Mouse (Mus musculus) intestine, embryonic 16.5 days (tissue): Measurements from ENCODE around the gene Acsbg1. TPM values are rescaled to one million over a fixed set of nuclear protein-coding genes. Genes with fewer than 3 reads are reported as not detected.
A peak's percentile ranks its signal among the peaks of the same experiment; 100 is the strongest.

Source experiments
- ATAC-seq: fragments of 200-750 bp; cut with Nextera tagmentation; 2 replicates; pipeline ENCODE4 v1.8.0; 2017; ENCODE audit warnings: moderate TSS enrichment, moderate library complexity
- H3K27ac ChIP-seq: fragments of 300-500 bp; sonication (generic); 2 replicates; pipeline ENCODE4 v1.5.1; 2014; ENCODE audit warnings: mild to moderate bottlenecking, low read length
- H3K27me3 ChIP-seq: fragments of 300-500 bp; sonication (generic); replicated peaks from 2 replicates; pipeline ENCODE4 v1.6.1; 2014; ENCODE audit warnings: low read length, control low read depth, mixed read lengths; ENCODE audit not compliant: control insufficient read depth, insufficient read depth
- H3K36me3 ChIP-seq: fragments of 300-500 bp; sonication (generic); 2 replicates; pipeline ENCODE4 v1.6.1; 2014; ENCODE audit warnings: low read length, control low read depth; ENCODE audit not compliant: control insufficient read depth, insufficient read depth
- H3K4me1 ChIP-seq: fragments of 300-500 bp; sonication (generic); 2 replicates; pipeline ENCODE4 v1.6.1; 2014; ENCODE audit warnings: low read length, control low read depth, mixed read lengths; ENCODE audit not compliant: control insufficient read depth, insufficient read depth
- H3K4me2 ChIP-seq: fragments of 300-500 bp; sonication (generic); 2 replicates; pipeline ENCODE4 v1.6.1; 2014; ENCODE audit warnings: low read depth, low read length, control low read depth
- H3K4me3 ChIP-seq: fragments of 300-500 bp; sonication (generic); 2 replicates; pipeline ENCODE4 v1.5.1; 2014; ENCODE audit warnings: mild to moderate bottlenecking, low read length
- H3K9ac ChIP-seq: fragments of 300-500 bp; sonication (generic); 2 replicates; pipeline ENCODE4 v1.6.1; 2014; ENCODE audit warnings: low read depth, low read length
- H3K9me3 ChIP-seq: fragments of 300-500 bp; sonication (generic); 2 replicates; pipeline ENCODE4 v1.6.1; 2016; ENCODE audit warnings: low read length, control low read depth; ENCODE audit not compliant: control insufficient read depth
- WGBS: fragments of 180-500 bp; shearing (Covaris S2); extraction: QIAGEN DNeasy Blood & Tissue Kit; methylation state at CpG from one replicate; pipeline ENCODE4 v1.1.7; 2014; 5-methylcytosine and 5-hydroxymethylcytosine counted together
- polyA plus RNA-seq: library from polyadenylated mRNA; unstranded; fragments of >200 nt; fragmentation: Nextera tagmentation; extraction: Ambion mirVana; gene quantifications from 2 replicates; pipeline ENCODE4 v1.2.1, GENCODE M21; 2015

Gene Acsbg1
- polyA plus RNA-seq, 1 experiment from 2014 or later, result 0.91 TPM

- H3K4me1 ChIP-seq, result no peaks in the 10 kb centered on the region
- peak overlapping the region; percentile 67 for H3K4me2 ChIP-seq
- WGBS, result 2% methylated on average over 14 of the region's 14 CpGs
- H3K9ac ChIP-seq, result peak overlapping the region; percentile 44
- no peaks in the 10 kb centered on the region; the same call in 1 of the 2 replicates for H3K27me3 ChIP-seq
- peak; percentile 67 for ATAC-seq
- no peak overlapping the region for H3K27ac ChIP-seq
- H3K4me3 ChIP-seq, result peak overlapping the region; percentile 44
- no peaks in the 10 kb centered on the region for H3K9me3 ChIP-seq
- no peaks in the 10 kb centered on the region for H3K36me3 ChIP-seq
Measured at GRCm38 (mm10) chr9:54676531-54676986, 14.9 kb upstream of the Acsbg1 start.

DNA sequence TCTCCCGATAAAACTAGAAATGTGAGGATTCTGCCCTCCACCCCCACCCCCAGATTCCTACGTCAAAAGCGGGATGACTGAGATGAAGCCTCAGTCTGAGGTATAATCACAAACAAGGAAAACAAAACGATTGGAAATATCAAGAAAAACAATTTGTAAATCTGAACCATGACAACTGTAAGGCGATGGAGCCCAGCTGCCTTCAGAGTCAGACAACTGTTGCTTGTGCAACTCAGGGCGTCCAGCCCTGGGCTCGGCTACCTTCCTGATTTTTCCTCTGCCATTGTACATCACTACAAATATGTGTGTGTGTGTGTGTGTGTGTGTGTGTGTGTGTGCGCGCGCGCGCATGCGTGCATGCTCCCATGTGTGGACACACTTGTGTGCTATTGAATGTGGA is 12.2 kb upstream of the Acsbg1 start:
- no peaks in the 10 kb centered on the region for H3K36me3 ChIP-seq
- H3K4me2 ChIP-seq, result no peak overlapping the region
- H3K27ac ChIP-seq, result no peak overlapping the region
- no peak overlapping the region for H3K4me3 ChIP-seq
- no peaks in the 10 kb centered on the region for H3K9me3 ChIP-seq
- no peaks in the 10 kb centered on the region; the same call in 1 of the 2 replicates for H3K27me3 ChIP-seq
- no peak for ATAC-seq
- H3K9ac ChIP-seq, result no peak overlapping the region
- H3K4me1 ChIP-seq, result no peaks in the 10 kb centered on the region
- 85% methylated on average over 13 of the region's 13 CpGs for WGBS

DNA sequence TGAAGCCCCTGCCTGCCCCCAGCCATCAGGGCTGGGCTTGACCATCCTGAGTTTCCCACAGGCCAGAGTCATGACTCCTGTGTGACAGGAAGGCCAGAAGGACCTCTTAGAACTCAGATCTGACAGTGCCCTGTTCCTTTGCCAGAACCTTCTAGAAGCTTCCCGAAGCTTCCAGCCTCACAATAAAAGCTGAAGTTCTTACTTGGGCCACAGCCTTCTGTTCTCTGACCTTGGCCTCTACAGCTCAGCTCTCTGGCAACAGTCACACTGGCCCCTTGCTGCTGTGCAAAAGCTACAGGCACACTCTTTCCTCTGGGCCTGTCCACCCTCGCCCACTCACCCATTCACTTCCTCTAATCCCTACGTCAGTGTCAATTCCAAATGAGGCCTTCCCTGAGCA is 10.3 kb upstream of the Acsbg1 start:
- no peak overlapping the region for H3K4me2 ChIP-seq
- H3K9ac ChIP-seq, result no peak overlapping the region
- no peak overlapping the region for H3K27ac ChIP-seq
- no peaks in the 10 kb centered on the region for H3K27me3 ChIP-seq
- WGBS, result 81% methylated on average over 3 of the region's 3 CpGs
- H3K36me3 ChIP-seq, result no peaks in the 10 kb centered on the region
- H3K4me3 ChIP-seq, result no peak overlapping the region
- H3K4me1 ChIP-seq, result no peaks in the 10 kb centered on the region
- no peaks in the 10 kb centered on the region for H3K9me3 ChIP-seq
- no peak for ATAC-seq

- H3K36me3 ChIP-seq, result no peaks in the 10 kb centered on the region
- H3K27ac ChIP-seq, result no peak overlapping the region
- 66% methylated on average over 4 of the region's 4 CpGs for WGBS
- 0 out of 2 replicates have a peak, but pooled peaks cover 3% of the 10 kb centered on the region for H3K9me3 ChIP-seq
- no peaks in the 10 kb centered on the region for H3K4me1 ChIP-seq
- H3K9ac ChIP-seq, result no peak overlapping the region
- H3K4me3 ChIP-seq, result no peak overlapping the region
- no peak overlapping the region for H3K4me2 ChIP-seq
- ATAC-seq, result no peak
- no peaks in the 10 kb centered on the region for H3K27me3 ChIP-seq
Measured at GRCm38 (mm10) chr9:54668455-54668854, 6.8 kb upstream of the Acsbg1 start.

GRCm38 (mm10) chr9:54666116-54666515 is 4.4 kb upstream of the Acsbg1 start:
- Histone ChIP-seq H3K36me3 (no peaks in the 10 kb centered on the region), H3K27me3 (no peaks in the 10 kb centered on the region), H3K4me3 (no peak overlapping the region), H3K9me3 (0 out of 2 replicates have a peak, but pooled peaks cover 3% of the 10 kb centered on the region), H3K9ac (no peak overlapping the region), H3K27ac (no peak overlapping the region), H3K4me1 (no peaks in the 10 kb centered on the region), H3K4me2 (no peak overlapping the region)
- 94% methylated on average over 3 of the region's 3 CpGs for WGBS
- no peak for ATAC-seq

DNA sequence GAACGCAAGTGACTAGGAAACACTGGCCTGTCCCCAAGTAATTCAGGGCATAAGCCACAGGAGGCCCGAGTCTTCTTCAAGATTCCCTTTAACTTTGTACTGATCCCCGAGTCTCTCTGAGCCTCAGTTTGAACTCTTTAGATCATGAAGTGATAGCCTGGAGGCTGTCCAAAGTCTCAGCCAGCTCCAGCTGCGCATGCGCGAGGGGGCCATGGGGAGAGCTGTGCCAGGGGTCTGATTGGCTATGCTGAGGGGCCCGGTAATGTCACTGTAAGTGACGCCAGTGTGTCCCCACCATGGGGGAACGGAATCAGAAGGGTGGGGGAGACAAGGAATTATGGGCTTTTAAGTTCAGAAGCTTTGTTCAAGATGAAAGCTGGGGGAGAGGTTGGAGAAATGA is 2.7 kb upstream of the Acsbg1 start:
- H3K36me3 ChIP-seq, result no peaks in the 10 kb centered on the region
- H3K9me3 ChIP-seq, result 0 out of 2 replicates have a peak, but pooled peaks cover 3% of the 10 kb centered on the region
- no peak overlapping the region for H3K4me2 ChIP-seq
- no peak for ATAC-seq
- H3K4me3 ChIP-seq, result no peak overlapping the region
- WGBS, result 77% methylated on average over 9 of the region's 9 CpGs
- H3K27me3 ChIP-seq, result no peaks in the 10 kb centered on the region
- no peaks in the 10 kb centered on the region for H3K4me1 ChIP-seq
- no peak overlapping the region for H3K27ac ChIP-seq
- no peak overlapping the region for H3K9ac ChIP-seq

DNA sequence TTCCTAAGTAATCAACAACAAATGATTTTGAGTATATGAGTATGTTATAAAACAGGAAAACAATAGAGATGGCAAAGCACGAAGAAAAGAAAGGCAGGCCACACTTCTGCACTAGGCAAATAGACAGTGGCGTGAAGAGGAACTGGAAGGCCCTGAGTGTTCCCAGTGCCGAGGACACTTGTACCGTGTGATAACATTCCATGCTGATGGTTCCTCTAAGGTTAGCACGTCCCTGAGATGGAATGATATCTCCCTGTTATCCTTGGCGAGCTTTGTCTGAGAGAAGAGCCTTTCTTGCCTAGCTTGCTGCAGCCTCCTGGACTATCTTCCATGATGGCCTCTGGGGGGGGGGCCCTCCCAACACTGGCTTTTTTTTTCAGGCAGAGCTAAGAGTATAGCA is 2.9 kb downstream of the Acsbg1 start:
- no peak for ATAC-seq
- H3K9ac ChIP-seq, result no peak overlapping the region
- WGBS, result 77% methylated on average over 6 of the region's 6 CpGs
- no peaks in the 10 kb centered on the region for H3K36me3 ChIP-seq
- H3K9me3 ChIP-seq, result no peaks in the 10 kb centered on the region
- no peak overlapping the region for H3K4me3 ChIP-seq
- H3K4me1 ChIP-seq, result no peaks in the 10 kb centered on the region
- H3K27ac ChIP-seq, result no peak overlapping the region
- no peak overlapping the region for H3K4me2 ChIP-seq
- no peaks in the 10 kb centered on the region for H3K27me3 ChIP-seq

GRCm38 (mm10) chr9:54656402-54656801 is 5.3 kb downstream of the Acsbg1 start:
- Histone ChIP-seq H3K27ac (no peak overlapping the region), H3K9ac (no peak overlapping the region), H3K27me3 (no peaks in the 10 kb centered on the region), H3K4me1 (no peaks in the 10 kb centered on the region), H3K4me3 (no peak overlapping the region), H3K4me2 (no peak overlapping the region), H3K36me3 (no peaks in the 10 kb centered on the region), H3K9me3 (no peaks in the 10 kb centered on the region)
- WGBS, result 88% methylated on average over 6 of the region's 6 CpGs
- no peak for ATAC-seq

GRCm38 (mm10) chr9:54655846-54656245 is 5.8 kb downstream of the Acsbg1 start:
- no peak for ATAC-seq

GRCm38 (mm10) chr9:54652778-54653177 is 8.9 kb downstream of the Acsbg1 start:
- no peaks in the 10 kb centered on the region for H3K4me1 ChIP-seq
- H3K27ac ChIP-seq, result no peak overlapping the region
- H3K9ac ChIP-seq, result no peak overlapping the region
- H3K9me3 ChIP-seq, result no peaks in the 10 kb centered on the region
- H3K36me3 ChIP-seq, result no peaks in the 10 kb centered on the region
- WGBS, result 82% methylated on average over 2 of the region's 2 CpGs
- H3K4me2 ChIP-seq, result no peak overlapping the region
- H3K4me3 ChIP-seq, result no peak overlapping the region
- H3K27me3 ChIP-seq, result no peaks in the 10 kb centered on the region
- ATAC-seq, result no peak

More at GRCm38 (mm10) chr9:54655846-54656245, 5.8 kb downstream of the Acsbg1 start:
- Histone ChIP-seq H3K36me3 (no peaks in the 10 kb centered on the region), H3K9me3 (no peaks in the 10 kb centered on the region), H3K27me3 (no peaks in the 10 kb centered on the region), H3K4me1 (no peaks in the 10 kb centered on the region), H3K9ac (no peak overlapping the region), H3K27ac (no peak overlapping the region), H3K4me3 (no peak overlapping the region), H3K4me2 (no peak overlapping the region)
- WGBS, result 75% methylated on average over 2 of the region's 2 CpGs
